ENCODE assay signal across 9 mouse cellular contexts in the genomic region with DNA sequence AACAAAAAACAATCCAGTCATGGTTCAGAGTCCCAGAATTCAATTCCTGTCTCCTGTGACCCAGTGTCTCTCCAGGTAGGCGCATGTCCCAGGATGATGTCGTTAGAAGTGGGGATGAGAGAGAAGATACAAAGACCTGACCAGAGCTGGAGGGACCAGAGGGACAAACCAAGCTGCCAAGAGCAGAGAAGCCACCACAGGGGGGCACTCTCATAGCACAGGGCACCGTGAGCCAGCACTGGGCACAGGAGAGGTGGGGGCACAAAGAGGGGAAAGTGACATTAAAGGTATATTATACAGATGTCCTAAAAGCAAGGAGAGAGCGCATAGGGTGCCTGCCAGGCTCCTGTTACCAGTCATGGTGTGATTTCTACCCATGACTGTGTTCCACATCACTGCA. TPM values are rescaled to one million over a fixed set of nuclear protein-coding genes. Genes with fewer than 3 reads are reported as not detected.
DNase-seq lines count a peak whose midpoint lies in the region; TF ChIP-seq lines count a peak whose summit lies in the region.
"Had no signal": no experiment of that assay in that cellular context is flagged by ENCODE, and none has a peak within 500 bp of the region (broad histone marks: within the 10 kb centered on the region; RNA-seq: fewer than 3 reads in every experiment).

No protein-coding gene starts in this region.

- peaks cover 17% of the 10 kb centered on the region for H3K4me1 ChIP-seq in E14TG2a.4 (replicated peaks; ENCODE audit: low read depth, low read length)

- 0 out of 2 replicates have a peak, but pooled peaks have one; percentile 3 for TF ChIP-seq CTCF in E14TG2a.4 (conservative IDR thresholded peaks at IDR 0.05; ENCODE audit: low read length)

- peak; percentile 26 for DNase-seq in cerebellum, adult 9-10 months
- DNase-seq in cerebellum, postnatal 4 days (ENCODE audit: low spot score in 2 of 2) = no peak
- peak; percentile 50 to 57 for DNase-seq in left cerebral cortex, postnatal 14 days (ENCODE audit: low spot score in 2 of 2)
- no peak for DNase-seq in left cerebral cortex, adult 11 months (ENCODE audit: low spot score)
- peak; percentile 67 to 75 for DNase-seq in kidney, postnatal 4 days
- DNase-seq in urinary bladder, postnatal 36 days (ENCODE audit: low spot score in 2 of 2) = no peak
- no peak for DNase-seq in gastrocnemius, postnatal 4 days (ENCODE audit: low spot score in 2 of 2)
- DNase-seq: gastrocnemius, postnatal 25 days had no signal

- H3K27me3 ChIP-seq in E14TG2a.4 (ENCODE audit: insufficient read depth, low read length) = no peaks in the 10 kb centered on the region

- intact Hi-C loops in left cerebral cortex, postnatal 14 days (cut with DNase I) = no loop called here

- H3K9me3 ChIP-seq in E14TG2a.4 (ENCODE audit: low read length) = no peaks in the 10 kb centered on the region

- H3K4me3 ChIP-seq in E14TG2a.4 (replicated peaks; ENCODE audit: low read length) = no peak overlapping the region

- H3K36me3 ChIP-seq in E14TG2a.4 (ENCODE audit: insufficient read depth, low read length) = no peaks in the 10 kb centered on the region

RNA-seq across cellular contexts. Expression of a gene that starts 25.9 kb away (rescaled TPM):
- 10 to 100 TPM; 27.4 to 28.7 TPM for total RNA-seq in left cerebral cortex, postnatal 14 days (2021)
- 1 to 10 TPM; 6.2 TPM for total RNA-seq in gastrocnemius, postnatal 4 days (2021)

Comparison
In these comparisons a context has a peak if more than half of its experiments do, and no peak if none do; other contexts are left out.
1. DNase-seq: peak in cerebellum, adult 9-10 months (single experiment), left cerebral cortex, postnatal 14 days (2 of 2) and kidney, postnatal 4 days (2 of 2); none in cerebellum, postnatal 4 days (0 of 2), left cerebral cortex, adult 11 months (single experiment), urinary bladder, postnatal 36 days (0 of 2) and gastrocnemius, postnatal 4 days (0 of 2).